Mouse (Mus musculus) embryo, embryonic 10.5 days (tissue): ENCODE measurements around the gene Btbd35f15.
"Not testable (repeated sequence)": the region's sequence is repeated elsewhere in the genome, so short reads cannot be mapped to it uniquely, and the experiment has no call there.

Experiments
- DNase-seq: peaks from one replicate; pipeline ENCODE4 v3.0.0-alpha.2; 2015; ENCODE audit warnings: low spot score

Btbd35f15 gene

GRCm38 (mm10) chrX:33577214-33577613, at the start of gene Btbd35f15:
TSS of gene Btbd35f15 (minus strand) at chrX:33577314.
- not testable (repeated sequence) for DNase-seq
